Mouse (Mus musculus): ENCODE data around the gene Slc5a1. TPM values are rescaled to one million over a fixed set of nuclear protein-coding genes. Genes with fewer than 3 reads are reported as not detected.

The Slc5a1 gene
- not detected for total RNA-seq (2023)

GRCm38 (mm10) chr5:33104025-33104481, at the start of gene Slc5a1:
Gene Slc5a1, plus strand, starts transcription at chr5:33104219.

Other genes starting within 250 kb of the Slc5a1 start
- 10 to 100 TPM; 31.8 to 40.6 TPM for gene Prr14l, start 250.0 kb upstream of the Slc5a1 start, total RNA-seq (2023)
- gene Depdc5, start 240.5 kb upstream of the Slc5a1 start, total RNA-seq (2023): 10 to 100 TPM; 27.9 to 33.8 TPM
- gene Ywhah, start 85.4 kb upstream of the Slc5a1 start, total RNA-seq (2023): 100 to 1,000 TPM; 182 to 186 TPM
- gene Spon2, start 114.2 kb downstream of the Slc5a1 start, total RNA-seq (2023): 1 to 10 TPM in 1 of 2 experiments, not detected in 1; 1.3 TPM
- 100 to 1,000 TPM; 176 to 185 TPM for gene Ctbp1, start 170.8 kb downstream of the Slc5a1 start, total RNA-seq (2023)
- 100 to 1,000 TPM; 113 to 114 TPM for gene Maea, start 231.3 kb downstream of the Slc5a1 start, total RNA-seq (2023)

Measured in neutrophil, adult 83 days (primary cell).